Mouse (Mus musculus) heart, embryonic 15.5 days (tissue): ENCODE measurements around the gene Pafah2. TPM values are rescaled to one million over a fixed set of nuclear protein-coding genes. Genes with fewer than 3 reads are reported as not detected.

Source experiments
- ATAC-seq: fragments of 200-750 bp; cut with Nextera tagmentation; replicated peaks from 2 replicates; pipeline ENCODE4 v1.8.0; 2017; ENCODE audit warnings: low read depth, moderate TSS enrichment; ENCODE audit not compliant: insufficient number of reproducible peaks, insufficient read depth, low FRiP score
- H3K27ac ChIP-seq: fragments of 300-500 bp; sonication (generic); 2 replicates; pipeline ENCODE4 v1.5.1; 2015; ENCODE audit warnings: mild to moderate bottlenecking, inconsistent platforms
- H3K27me3 ChIP-seq: fragments of 300-500 bp; sonication (generic); 2 replicates; pipeline ENCODE4 v1.6.1; 2015; ENCODE audit warnings: inconsistent platforms
- H3K36me3 ChIP-seq: fragments of 300-500 bp; sonication (generic); 2 replicates; pipeline ENCODE4 v1.6.1; 2015; ENCODE audit warnings: mild to moderate bottlenecking, inconsistent platforms
- H3K4me1 ChIP-seq: fragments of 300-500 bp; sonication (generic); replicated peaks from 2 replicates; pipeline ENCODE4 v1.6.1; 2015; ENCODE audit warnings: inconsistent platforms
- H3K4me2 ChIP-seq: fragments of 300-500 bp; sonication (generic); 2 replicates; pipeline ENCODE4 v1.6.1; 2015; ENCODE audit warnings: inconsistent platforms, mild to moderate bottlenecking, moderate library complexity
- H3K4me3 ChIP-seq: fragments of 300-500 bp; sonication (generic); 2 replicates; pipeline ENCODE4 v1.5.1; 2015; ENCODE audit warnings: mild to moderate bottlenecking, inconsistent platforms
- H3K9ac ChIP-seq: fragments of 300-500 bp; sonication (generic); 2 replicates; pipeline ENCODE4 v1.6.1; 2015; ENCODE audit warnings: mild to moderate bottlenecking, inconsistent platforms
- H3K9me3 ChIP-seq: fragments of 300-500 bp; sonication (generic); replicated peaks from 2 replicates; pipeline ENCODE4 v1.6.1; 2016; ENCODE audit warnings: inconsistent platforms
- WGBS: fragments of 180-500 bp; shearing (Covaris S2); methylation state at CpG from one replicate; pipeline ENCODE4 v1.1.7; 2015; ENCODE audit warnings: mixed read lengths; 5-methylcytosine and 5-hydroxymethylcytosine counted together
- polyA plus RNA-seq: library from polyadenylated mRNA; unstranded; fragments of >200 nt; fragmentation: Nextera tagmentation; extraction: Ambion mirVana; gene quantifications from 2 replicates; pipeline ENCODE4 v1.2.1, GENCODE M21; 2015

Gene Pafah2
- polyA plus RNA-seq, 1 experiment from 2014 or later = 10.6 TPM

GRCm38 (mm10) chr4:134356591-134357460 is 39.3 kb upstream of the Pafah2 start:
- 22% methylated on average over 22 of the region's 22 CpGs for WGBS
- no peak overlapping the region for H3K4me3 ChIP-seq

DNA sequence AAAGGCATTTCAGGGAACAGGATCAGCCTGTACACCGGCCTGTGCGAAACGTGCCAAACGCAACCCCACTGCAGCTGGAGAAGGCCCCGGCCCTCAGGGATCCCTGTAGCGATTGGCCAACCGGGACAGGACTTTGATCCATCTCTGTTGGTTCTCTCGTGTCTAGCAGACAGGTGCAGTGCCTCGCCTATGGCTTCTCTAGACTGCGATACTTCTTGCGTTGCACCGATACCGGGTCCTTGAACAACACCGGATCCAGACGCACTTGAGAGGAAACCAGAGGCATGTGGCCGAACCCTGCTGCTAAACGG is 38.7 kb upstream of the Pafah2 start:
- ATAC-seq = no peak
- Histone ChIP-seq H3K36me3 (no peaks in the 10 kb centered on the region), H3K9me3 (no peaks in the 10 kb centered on the region), H3K9ac (no peak overlapping the region), H3K4me1 (peaks cover 44% of the 10 kb centered on the region), H3K27me3 (peaks cover 7% of the 10 kb centered on the region; the same call in 1 of the 2 replicates), H3K4me2 (no peak overlapping the region), H3K4me3 (no peak overlapping the region), H3K27ac (no peak overlapping the region)
- 49% methylated on average over 17 of the region's 17 CpGs for WGBS

More at GRCm38 (mm10) chr4:134356591-134357460, 39.3 kb upstream of the Pafah2 start:
- ATAC-seq = no peak
- Histone ChIP-seq H3K4me2 (peak overlapping the region; percentile 42), H3K4me1 (peaks cover 43% of the 10 kb centered on the region), H3K9me3 (no peaks in the 10 kb centered on the region), H3K36me3 (no peaks in the 10 kb centered on the region), H3K27ac (peak overlapping the region; percentile 65), H3K27me3 (peaks cover 7% of the 10 kb centered on the region; the same call in 1 of the 2 replicates), H3K9ac (no peak overlapping the region)

DNA sequence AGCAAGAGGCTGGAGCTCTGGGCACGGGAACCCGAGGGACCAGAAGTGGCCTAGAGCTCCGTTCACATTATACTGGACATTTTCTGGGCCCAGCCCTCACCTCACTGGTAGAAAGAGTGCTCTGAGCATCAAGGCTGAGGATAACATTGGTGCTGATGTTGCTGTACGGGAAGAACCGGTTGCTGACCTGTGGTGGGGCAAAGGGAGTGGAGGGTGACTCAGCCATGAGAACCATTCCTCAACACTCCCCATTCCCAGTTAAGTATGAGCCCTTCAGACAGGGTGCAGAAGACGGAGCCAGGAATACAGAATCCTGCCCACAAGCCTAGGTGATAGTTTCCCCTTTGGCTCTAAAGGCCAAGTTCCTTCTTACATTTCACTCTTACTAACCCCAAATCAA is 36.5 kb upstream of the Pafah2 start:
- no peak for ATAC-seq
- H3K27ac ChIP-seq = no peak overlapping the region
- H3K9me3 ChIP-seq = no peaks in the 10 kb centered on the region
- 79% methylated on average over 6 of the region's 6 CpGs for WGBS
- no peak overlapping the region for H3K4me2 ChIP-seq
- no peak overlapping the region for H3K4me3 ChIP-seq
- H3K9ac ChIP-seq = no peak overlapping the region
- H3K36me3 ChIP-seq = no peaks in the 10 kb centered on the region
- peaks cover 7% of the 10 kb centered on the region; the same call in 1 of the 2 replicates for H3K27me3 ChIP-seq
- peaks cover 49% of the 10 kb centered on the region for H3K4me1 ChIP-seq

DNA sequence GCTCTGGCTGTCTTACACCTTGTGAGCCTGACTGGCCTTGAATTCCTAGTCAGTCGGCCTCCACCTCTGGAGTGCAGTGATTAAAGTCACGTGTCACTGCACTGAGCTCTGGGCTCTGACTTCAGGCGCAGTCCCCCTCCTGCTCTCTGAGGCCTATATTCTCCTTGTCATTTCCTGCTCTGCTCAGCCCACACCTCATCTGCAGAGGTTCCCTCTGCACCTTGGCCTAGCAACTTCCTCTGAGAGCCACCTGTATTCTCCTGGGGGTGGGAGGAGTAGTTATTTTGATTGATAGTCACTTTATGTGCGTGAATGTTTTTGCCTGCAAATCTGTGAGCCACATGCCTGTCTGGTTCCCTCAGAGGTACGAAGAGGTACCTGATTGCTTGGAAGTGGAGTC is 34.9 kb upstream of the Pafah2 start:
- Histone ChIP-seq H3K9me3 (no peaks in the 10 kb centered on the region), H3K9ac (no peak overlapping the region), H3K27me3 (peaks cover 7% of the 10 kb centered on the region; the same call in 1 of the 2 replicates), H3K4me1 (peaks cover 34% of the 10 kb centered on the region), H3K4me3 (no peak overlapping the region), H3K27ac (peak overlapping the region; percentile 61), H3K4me2 (no peak overlapping the region), H3K36me3 (no peaks in the 10 kb centered on the region)
- WGBS = 24% methylated on average over 5 of the region's 5 CpGs
- ATAC-seq = 0 out of 2 replicates have a peak, but pooled peaks have one; percentile 27

- H3K4me1 ChIP-seq = peaks cover 26% of the 10 kb centered on the region
- H3K27me3 ChIP-seq = peaks cover 7% of the 10 kb centered on the region; the same call in 1 of the 2 replicates
- H3K9me3 ChIP-seq = no peaks in the 10 kb centered on the region
- ATAC-seq = 0 out of 2 replicates have a peak, but pooled peaks have one; percentile 27
- H3K36me3 ChIP-seq = no peaks in the 10 kb centered on the region
- no peak overlapping the region for H3K4me3 ChIP-seq
- peak overlapping the region; percentile 32; the same call in 1 of the 2 replicates for H3K4me2 ChIP-seq
- H3K9ac ChIP-seq = no peak overlapping the region
- WGBS = 39% methylated on average over 9 of the region's 9 CpGs
- peak overlapping the region; percentile 61 for H3K27ac ChIP-seq
Measured at GRCm38 (mm10) chr4:134362124-134362523, 34.0 kb upstream of the Pafah2 start.

DNA sequence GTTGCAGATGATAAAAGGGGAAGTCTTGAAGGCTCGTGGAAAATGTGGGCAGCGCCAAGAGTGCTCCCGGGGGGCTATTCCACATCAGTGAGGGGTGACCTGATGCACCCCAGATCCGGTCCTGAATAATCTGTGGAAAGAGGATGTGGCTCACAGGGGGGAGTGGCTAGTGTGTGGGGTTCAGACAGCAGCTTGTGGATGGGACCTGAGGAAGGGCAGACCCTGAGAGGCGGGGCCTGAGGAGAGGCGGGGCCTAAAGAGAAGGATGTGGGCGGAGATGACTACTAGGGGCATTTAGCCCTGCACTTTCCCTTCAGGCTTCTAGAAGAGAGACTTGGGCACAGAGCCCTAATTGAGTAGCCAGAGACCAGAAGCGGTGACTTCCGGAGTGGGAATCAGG is 33.5 kb upstream of the Pafah2 start:
- WGBS = 36% methylated on average over 9 of the region's 9 CpGs
- Histone ChIP-seq H3K9ac (peak overlapping the region; percentile 1; the same call in 1 of the 2 replicates), H3K27ac (peak overlapping the region; percentile 61), H3K36me3 (no peaks in the 10 kb centered on the region), H3K9me3 (no peaks in the 10 kb centered on the region), H3K4me1 (peaks cover 23% of the 10 kb centered on the region), H3K4me2 (peak overlapping the region; percentile 32), H3K27me3 (peaks cover 5% of the 10 kb centered on the region; the same call in 1 of the 2 replicates), H3K4me3 (no peak overlapping the region)
- 0 out of 2 replicates have a peak, but pooled peaks have one; percentile 28 for ATAC-seq

DNA sequence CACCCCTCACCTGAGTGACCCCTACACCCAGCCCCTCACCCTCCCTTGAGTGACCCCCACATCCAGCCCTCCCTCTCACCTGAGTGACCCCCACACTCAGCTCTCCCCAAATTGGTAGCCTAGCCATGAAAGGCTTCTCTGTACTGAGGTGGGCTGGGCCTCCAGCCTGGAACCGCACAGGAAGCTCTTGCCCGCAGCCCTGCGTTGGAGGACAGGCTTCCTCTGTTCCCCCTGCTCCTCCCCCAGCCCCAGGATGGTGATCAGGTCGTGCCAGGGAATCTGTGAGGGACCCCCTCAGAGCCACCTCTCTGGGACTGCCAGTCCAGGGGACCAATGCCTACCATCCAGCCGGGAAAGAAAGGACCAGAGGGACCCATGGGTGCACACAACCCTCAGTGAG is 30.8 kb upstream of the Pafah2 start:
- no peak overlapping the region for H3K4me2 ChIP-seq
- ATAC-seq = no peak
- H3K4me1 ChIP-seq = peaks cover 26% of the 10 kb centered on the region
- H3K27me3 ChIP-seq = peaks cover 13% of the 10 kb centered on the region
- no peak overlapping the region for H3K4me3 ChIP-seq
- H3K9ac ChIP-seq = no peak overlapping the region
- H3K9me3 ChIP-seq = no peaks in the 10 kb centered on the region
- 40% methylated on average over 5 of the region's 5 CpGs for WGBS
- H3K27ac ChIP-seq = no peak overlapping the region
- H3K36me3 ChIP-seq = no peaks in the 10 kb centered on the region

- H3K4me3 ChIP-seq = peak overlapping the region; percentile 61
- WGBS = 2% methylated on average over 18 of the region's 18 CpGs
- peak overlapping the region; percentile 92 for H3K4me2 ChIP-seq
- H3K36me3 ChIP-seq = no peaks in the 10 kb centered on the region
- peaks cover 32% of the 10 kb centered on the region for H3K27me3 ChIP-seq
- no peaks in the 10 kb centered on the region for H3K9me3 ChIP-seq
- ATAC-seq = no peak
- no peak overlapping the region for H3K27ac ChIP-seq
- H3K9ac ChIP-seq = peak overlapping the region; percentile 36
- H3K4me1 ChIP-seq = peaks cover 25% of the 10 kb centered on the region
Measured at GRCm38 (mm10) chr4:134370649-134371221, 25.4 kb upstream of the Pafah2 start.

GRCm38 (mm10) chr4:134371316-134371855 is 24.7 kb upstream of the Pafah2 start:
- no peaks in the 10 kb centered on the region for H3K36me3 ChIP-seq
- no peak for ATAC-seq
- H3K9me3 ChIP-seq = no peaks in the 10 kb centered on the region
- under 1% methylated on average over 17 of the region's 17 CpGs for WGBS
- H3K9ac ChIP-seq = peak overlapping the region; percentile 36; the same call in 1 of the 2 replicates
- H3K27me3 ChIP-seq = peaks cover 32% of the 10 kb centered on the region
- H3K4me2 ChIP-seq = peak overlapping the region; percentile 92
- no peak overlapping the region for H3K27ac ChIP-seq
- H3K4me3 ChIP-seq = peak overlapping the region; percentile 61
- H3K4me1 ChIP-seq = peaks cover 25% of the 10 kb centered on the region

- Histone ChIP-seq H3K27me3 (peaks cover 32% of the 10 kb centered on the region), H3K36me3 (no peaks in the 10 kb centered on the region), H3K4me2 (peak overlapping the region; percentile 92), H3K4me3 (peak overlapping the region; percentile 61), H3K27ac (peak overlapping the region; percentile 26; the same call in 1 of the 2 replicates), H3K4me1 (peaks cover 25% of the 10 kb centered on the region), H3K9me3 (no peaks in the 10 kb centered on the region), H3K9ac (peak overlapping the region; percentile 36; the same call in 1 of the 2 replicates)
- peak; percentile 54 for ATAC-seq
- WGBS = 2% methylated on average over 16 of the region's 16 CpGs
Measured at GRCm38 (mm10) chr4:134372294-134372747, 23.8 kb upstream of the Pafah2 start.

DNA sequence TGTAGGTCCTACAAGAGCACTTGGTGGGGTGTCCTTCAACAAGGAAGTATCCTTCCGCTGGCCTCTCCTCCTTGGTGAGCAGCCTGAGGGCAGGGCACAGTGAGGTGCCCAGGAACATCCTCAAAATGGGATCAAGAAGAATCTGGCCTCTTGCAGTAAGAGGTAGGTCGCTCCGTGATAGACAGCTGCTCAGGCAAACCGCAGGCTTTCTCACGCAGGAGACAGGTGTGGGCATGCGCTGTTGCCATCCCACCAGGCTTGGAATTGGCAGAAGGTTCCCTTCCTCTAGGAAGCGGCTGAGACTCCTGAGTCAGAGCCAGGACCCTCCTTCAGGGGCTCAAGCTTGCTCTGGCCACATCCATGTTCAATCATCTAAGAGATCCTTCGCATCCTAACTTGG is 22.8 kb upstream of the Pafah2 start:
- no peak for ATAC-seq
- Histone ChIP-seq H3K9ac (no peak overlapping the region), H3K4me2 (no peak overlapping the region), H3K36me3 (no peaks in the 10 kb centered on the region), H3K27me3 (peaks cover 31% of the 10 kb centered on the region), H3K27ac (no peak overlapping the region), H3K4me3 (no peak overlapping the region), H3K9me3 (no peaks in the 10 kb centered on the region), H3K4me1 (peaks cover 28% of the 10 kb centered on the region)
- WGBS = 86% methylated on average over 8 of the region's 8 CpGs
